Mouse (Mus musculus): ENCODE data around the gene Ddx31. TPM values are rescaled to one million over a fixed set of nuclear protein-coding genes. Genes with fewer than 3 reads are reported as not detected.

The Ddx31 gene
- total RNA-seq, 2 experiments from 2014 or later, result 8.7 to 15.5 TPM

DNA sequence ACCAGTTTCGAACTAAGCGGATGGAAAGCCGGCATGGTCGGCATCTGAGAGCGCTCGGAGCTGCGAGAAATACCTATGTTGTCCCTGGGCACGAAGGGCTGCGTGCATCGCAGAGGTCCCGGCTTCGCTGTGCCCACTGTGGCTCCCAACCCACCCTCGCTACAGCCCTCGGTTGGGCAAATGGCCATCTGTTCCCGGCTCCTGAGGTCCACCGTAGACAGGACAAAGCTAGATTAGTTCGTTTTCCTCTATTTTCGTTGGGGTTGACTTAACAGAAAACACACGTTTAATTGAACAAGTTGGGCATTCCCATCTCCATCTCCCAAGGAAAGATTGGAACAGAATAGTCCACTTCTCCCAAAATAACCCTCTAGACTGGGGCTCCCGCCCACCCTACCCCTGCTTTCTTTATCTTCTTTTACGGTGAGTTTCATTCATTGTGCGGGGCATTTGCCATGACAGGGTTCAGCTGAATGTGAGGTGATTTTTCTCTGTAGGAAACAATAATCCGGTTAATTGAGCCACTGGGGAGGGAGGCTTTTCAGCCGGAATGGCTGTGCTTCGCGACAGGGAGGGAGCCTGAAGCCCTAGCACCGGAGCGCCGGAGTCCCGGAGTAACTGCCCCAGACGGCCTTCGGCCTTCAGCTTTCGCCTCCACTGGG is 72.0 kb downstream of the Ddx31 start:
- DNase-seq, result no peak

DNA sequence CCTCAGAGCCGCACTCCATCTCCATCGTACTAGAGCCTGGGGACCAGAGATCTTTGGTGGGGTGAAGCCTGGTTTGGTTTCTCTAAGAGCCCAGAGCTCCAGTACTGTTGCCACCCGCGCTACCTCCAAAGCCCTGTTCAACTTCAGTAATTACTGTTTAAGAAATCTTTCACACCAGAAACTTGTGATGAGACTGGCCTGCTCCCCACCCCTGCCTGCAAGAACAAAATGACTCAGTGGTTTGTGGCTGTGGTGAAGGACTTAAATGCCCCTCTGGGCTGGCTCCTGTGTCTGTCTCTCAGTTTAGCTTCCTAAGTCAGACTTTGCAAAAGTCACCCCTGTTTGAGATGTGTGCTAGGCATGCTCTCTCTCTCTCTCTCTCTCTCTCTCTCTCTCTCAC is 72.8 kb downstream of the Ddx31 start:
- no peak for DNase-seq

DNA sequence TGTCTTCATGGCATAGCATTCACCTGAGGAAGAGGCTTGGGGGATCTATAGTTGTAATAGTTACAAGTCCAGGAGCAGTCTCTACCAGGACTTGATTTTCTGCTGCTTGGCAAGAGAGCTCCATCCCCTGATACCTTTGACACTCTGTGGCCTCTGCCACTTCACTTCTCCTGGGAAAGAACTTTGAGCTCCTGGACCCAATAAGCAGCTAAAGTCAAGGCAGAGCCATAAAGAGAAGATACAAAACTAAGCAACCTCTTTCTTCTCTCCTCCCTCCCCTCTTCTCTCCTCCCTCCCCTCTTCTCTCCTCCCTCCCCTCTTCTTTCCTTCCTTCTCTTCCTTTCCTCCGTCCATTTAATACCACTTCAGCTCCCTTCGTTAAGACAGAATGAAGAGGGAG is 73.9 kb downstream of the Ddx31 start:
- no peak for DNase-seq

DNA sequence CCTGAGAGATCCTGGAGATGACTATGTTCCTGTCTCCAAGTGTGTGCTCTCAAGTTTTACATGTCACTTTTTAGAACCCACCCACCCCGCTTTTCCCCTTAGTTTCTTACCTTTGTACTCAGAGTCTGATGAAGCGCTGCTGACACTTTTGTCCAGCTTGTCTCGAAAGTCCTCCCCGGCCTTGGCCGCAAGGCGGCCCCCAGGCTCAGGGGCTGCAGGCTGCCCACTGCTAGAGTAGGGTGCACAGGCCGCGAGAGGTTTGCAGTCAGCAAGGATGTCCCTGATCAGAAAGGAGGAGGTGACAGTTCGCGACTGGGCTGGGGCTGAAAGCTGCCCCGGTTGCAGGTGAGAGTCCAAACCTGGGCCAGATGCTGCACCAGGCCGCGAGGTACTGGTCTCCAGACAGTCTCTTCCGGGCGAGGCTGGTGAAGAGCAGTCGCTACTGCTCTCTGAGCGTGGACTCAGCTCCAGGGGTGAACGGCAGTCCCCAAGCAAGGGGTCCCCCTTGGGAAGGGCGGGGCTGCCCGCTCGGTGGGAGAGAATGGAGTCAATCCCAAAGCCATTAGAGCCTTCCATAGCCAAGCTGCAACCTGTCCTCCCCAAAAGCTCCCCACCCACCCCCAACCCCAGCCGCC is 75.0 kb downstream of the Ddx31 start:
- DNase-seq, result no peak

DNA sequence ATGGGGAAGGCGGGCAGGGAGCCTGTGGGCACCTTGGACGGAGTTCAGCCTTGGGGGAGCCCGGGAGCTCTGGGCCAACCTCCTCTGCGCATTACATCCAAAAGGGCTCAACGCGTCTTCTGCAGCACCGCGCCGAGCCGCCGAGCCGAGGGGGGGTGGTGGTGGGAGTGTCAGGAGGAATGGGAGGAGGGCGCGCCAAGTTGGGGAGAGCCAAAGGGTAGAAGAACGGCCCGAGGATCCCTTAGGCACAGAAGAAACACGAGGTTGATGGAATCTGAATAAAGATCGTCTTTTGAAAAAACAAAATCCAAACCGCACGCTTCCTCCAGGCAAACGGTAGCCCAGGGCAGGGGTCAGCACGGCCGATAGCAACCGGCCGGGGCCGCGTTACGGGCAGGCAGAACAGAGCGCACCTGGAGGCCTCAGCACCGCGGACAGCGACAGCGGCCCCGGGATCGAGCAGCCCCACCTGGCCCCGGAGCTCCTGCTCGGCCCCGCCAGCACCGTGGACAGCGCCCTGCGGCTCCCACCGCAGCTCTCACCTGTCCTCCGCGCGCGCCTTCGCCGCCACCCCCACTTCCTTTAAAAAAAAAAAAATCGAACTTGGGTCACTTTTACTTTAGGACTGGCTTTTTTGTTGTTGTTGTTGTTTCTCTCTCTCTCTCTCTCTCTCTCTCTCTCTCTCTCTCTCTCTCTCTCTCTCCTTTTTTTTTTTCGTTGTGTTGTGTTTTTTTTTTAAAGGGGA is 75.7 kb downstream of the Ddx31 start:
- peak; percentile 73 to 86 for DNase-seq

DNA sequence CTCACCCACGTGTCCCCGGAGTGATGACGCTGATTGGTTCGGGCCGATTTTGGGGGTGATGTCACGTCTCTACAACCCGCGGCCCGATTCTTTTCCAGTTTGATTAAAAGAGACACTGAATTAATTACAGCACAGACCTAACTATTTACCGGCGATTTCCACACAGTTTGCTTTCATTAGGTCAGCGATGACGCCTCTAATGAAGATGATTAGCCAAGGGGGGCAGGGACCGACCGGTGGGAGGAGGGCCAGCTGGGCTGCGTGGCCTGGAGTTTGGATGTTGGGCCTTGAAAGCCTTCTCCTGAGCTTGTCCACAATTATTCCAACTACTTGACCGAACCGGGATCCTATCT is 76.3 kb downstream of the Ddx31 start, which contains the start of gene Barhl1:
Gene Barhl1, minus strand, starts transcription at position 156 of the 353 bp plus-strand sequence.
- DNase-seq, result no peak

DNA sequence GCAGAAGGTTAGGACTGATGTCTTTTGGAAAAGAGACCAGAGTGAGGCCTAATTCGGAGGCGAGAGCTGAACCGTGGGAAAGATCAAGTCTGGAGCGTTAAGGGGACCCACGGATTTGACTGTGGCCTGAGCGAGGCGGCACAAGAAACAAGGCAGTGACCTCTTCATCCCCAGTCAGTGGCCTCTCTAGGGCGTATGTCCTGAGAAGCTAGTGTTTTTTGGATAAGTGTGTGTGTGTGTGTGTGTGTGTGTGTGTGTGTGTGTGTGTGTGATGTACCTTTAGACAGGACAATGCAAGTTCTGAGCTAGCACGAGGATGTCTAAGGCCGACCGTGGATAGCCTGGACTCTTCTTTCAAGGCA is 76.9 kb downstream of the Ddx31 start:
- DNase-seq, result no peak

DNA sequence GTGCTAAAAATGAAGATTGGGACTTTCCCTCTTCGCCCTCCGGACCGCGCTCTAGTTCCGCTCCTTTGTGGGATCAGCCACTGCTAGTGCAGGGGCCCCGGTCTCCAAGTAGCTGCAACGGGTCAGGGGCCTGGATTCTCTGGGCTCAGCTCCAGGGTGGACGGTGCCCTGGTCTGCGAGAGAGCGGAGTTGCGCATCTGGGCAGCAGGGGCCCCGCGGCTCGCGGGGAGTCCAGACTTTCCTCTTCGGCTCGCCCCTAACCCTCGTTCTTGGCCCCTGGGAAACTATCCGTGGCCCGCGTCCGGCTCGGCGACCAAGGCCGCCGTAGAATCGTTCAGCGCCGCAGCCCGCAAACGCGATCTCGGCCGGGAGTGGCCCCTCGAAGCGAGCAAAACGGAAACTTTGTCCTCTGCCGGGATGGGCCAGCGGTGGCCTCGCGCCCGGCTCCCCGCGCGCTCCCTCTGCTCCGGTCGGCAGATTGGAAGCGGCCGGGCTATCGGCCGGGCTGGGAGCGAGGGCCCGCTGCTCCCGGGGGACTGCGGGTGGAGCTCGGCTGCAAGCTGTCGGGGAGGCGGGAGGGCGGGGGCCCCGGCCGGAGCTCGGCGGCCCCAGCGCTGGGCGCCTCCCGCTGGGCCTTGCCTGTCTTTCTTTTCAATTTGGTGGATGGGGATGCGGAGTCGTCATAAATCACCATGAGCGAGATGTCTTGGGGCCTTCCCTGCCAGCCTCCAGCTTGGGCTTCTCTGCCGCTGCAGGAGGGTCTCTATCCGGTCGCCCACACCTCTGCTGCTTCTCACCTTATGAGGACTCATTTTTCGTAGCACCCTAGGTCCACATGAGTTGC is 77.5 kb downstream of the Ddx31 start:
- no peak for DNase-seq

DNA sequence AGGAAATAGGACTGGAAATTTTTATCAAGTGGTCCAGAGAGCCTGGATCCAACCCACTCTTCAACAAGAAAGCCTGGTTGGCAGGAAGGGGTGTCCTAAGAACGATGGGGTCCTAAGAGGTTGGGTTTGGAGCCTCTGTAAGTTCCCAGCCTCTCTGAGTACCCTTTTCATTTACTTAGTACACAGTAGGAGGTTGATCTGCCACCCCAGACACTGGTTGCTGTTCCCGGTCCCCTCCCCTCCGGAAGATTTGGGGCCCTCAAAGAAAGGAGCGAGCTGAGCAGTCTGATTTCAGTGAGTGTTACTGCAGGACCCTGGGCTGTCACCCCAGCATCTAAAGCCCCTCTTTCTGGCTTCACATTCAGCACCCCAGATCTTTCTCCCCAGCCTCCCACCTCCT is 78.8 kb downstream of the Ddx31 start:
- DNase-seq, result no peak

DNA sequence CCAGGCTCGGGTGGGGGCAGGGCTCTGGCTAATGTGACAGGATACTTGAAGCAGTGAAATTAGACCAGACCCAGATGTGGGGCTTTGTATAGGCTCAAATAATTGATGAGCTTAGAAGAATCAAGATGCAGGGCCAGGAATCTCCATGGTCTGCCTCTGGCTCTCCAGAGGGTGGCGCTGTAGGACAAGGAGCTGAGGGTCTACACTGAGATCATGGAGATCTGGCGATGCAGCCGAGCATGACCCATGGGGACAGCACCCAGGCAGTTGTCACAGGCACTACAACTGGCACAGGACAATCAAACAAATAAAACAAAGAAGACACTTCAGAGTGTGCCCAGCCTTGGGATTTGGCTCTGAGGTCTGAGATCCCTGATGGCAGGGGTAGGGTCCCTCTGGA is 83.7 kb downstream of the Ddx31 start:
- DNase-seq, result peak; percentile 84 to 87

DNA sequence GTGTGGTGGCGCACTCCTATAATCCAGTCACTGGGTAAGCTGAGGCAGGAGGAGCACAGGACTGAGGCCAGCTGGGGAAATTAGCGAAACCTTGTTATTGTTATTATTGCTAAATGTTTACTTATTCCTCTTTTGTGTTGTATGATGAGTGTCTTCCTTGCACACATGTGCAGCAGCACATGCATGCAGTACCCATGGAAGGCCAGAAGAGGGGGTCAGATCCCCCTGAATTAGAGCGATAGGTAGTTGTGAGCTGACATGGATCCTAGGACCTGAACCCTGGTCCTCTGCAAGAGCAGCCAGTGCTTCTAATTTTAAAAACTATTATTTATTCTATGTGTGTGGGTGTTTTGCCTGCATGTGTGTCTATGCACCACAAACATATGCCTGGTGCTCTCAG is 90.4 kb downstream of the Ddx31 start:
- DNase-seq, result no peak

DNA sequence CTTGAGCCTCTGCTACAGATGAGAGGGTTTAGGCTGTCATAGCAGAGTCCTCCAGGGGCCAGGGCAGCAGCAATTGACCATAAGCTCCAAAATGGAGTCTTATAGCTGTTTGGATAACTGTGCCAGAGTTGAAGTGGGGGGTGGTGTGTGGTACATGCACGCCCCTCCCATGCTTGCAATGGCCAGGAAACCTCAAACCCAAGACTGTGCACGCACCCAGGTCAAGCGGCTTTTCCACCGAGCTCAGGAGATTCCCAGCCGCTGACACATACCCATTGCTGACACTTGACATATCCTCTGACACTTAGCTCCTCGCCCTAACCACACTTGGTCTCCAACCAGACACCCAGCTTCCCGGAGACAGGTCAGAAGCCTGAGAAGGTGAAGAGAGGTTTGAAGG is 98.8 kb downstream of the Ddx31 start:
- no peak for DNase-seq

DNA sequence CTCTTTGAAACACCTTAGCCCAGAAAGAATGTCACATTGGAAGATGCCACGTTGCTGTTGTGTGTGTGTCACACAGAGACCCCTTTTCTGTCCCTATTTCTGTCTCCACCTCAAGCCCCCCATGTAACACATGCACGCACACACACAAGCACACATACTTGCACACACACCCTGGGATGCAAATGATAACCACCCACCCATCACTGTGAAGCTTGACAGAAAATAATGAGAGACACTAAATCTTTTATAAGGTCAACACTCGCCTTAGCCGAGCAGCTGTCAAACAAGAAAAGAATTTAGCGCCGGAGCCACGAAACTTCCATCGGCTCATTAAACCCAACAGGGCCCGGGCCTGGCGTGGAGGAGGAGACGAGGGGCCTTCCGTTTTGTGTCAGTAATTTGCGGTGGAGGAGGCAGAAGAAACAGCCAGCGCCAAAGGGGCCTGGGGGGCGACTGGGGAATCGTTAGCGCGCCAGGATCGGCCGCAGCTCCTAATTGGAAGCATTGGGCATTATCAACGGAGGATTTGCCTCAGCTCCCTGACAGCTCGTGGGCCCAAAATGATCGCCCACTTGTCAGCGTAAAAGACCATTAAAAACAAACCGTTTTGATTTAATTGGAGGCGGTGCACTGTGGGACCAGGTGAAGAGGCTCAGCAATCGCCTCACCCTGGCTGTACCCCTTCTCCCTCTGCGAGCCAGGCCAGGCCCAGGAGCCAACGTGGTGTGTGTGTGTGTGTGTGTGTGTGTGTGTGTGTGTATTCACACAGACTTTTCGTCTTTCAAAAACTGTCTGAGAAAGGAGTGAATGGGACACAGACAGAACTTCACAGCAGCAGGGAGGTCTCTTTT is 103.7 kb downstream of the Ddx31 start:
- DNase-seq, result no peak

DNA sequence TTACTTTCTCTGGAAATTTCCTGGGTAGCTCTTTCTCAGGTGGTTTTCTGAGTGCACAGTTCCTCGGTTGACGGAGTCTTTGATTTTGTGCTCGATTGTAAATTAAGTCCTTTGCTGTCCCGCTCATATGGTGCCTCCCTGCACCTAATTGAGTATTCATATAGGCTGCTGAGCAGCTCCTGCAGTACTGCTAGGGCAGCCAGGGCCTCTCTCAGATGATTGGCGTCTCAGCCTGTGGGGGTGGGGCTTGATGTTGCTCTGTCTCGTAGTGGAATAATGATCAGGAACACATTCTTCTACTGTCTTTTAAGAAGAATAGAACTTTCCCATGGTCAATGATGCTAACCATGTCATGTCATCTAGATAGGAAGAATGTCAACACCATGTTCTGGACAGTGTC is 105.2 kb downstream of the Ddx31 start:
- no peak for DNase-seq

DNA sequence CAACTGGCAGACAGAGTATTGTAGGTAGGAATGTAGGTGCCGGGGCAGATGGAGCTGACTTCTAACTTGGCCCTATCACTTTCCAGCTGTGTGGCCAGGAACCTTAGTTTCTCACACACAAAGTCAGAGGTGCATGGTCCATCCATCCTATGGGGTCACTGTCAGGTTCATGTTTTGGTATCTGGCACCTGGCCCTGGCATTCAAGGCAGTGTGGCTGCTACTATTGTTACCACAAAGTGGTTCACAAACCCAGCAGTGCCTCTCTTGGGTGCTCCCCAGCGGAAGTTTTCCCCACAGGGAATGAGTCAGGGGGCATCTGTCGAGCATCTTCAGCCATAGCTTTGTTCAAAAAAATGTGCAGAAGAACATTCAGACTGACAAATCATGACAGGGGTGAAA is 106.1 kb downstream of the Ddx31 start:
- DNase-seq, result no peak

DNA sequence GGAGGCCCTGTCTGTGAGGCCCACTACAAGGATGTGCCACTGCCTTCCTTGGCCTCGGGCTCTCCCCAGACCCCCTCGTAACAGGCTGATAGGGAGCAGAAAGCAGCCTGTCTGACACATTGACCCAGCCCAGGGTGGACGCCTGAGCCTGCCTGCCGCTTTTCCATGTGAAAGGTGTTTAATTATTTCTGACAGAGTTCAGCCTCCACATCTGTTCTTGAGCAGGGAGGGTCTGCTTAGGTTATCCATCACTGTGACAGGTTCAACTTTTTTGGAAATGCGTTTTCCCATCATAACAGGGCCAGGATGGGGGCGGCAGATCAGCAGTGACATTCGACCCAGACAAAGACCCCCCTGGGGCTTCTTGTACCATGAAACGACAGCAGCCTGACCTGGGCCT is 112.8 kb downstream of the Ddx31 start:
- DNase-seq, result no peak

DNA sequence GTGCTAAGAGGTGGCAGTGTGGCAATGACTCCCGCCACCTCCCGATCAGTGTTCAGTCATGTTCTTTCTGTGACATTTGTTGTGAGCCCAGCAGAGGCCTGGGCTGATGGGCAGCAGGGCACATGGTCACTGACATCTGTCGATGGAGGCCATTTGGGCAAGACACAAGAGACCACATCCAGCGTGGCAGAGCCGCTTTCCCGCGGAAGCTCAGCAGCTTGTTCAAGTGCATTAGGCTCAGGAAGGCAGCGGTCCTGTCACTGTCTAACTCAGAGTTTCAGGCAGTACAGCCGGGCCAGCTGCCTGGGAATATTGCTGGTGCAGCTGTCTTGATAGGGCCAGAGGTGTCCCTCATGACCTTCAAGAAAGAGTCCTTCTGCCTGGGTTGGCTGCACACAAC is 114.4 kb downstream of the Ddx31 start:
- no peak for DNase-seq
